In the genomic region with DNA sequence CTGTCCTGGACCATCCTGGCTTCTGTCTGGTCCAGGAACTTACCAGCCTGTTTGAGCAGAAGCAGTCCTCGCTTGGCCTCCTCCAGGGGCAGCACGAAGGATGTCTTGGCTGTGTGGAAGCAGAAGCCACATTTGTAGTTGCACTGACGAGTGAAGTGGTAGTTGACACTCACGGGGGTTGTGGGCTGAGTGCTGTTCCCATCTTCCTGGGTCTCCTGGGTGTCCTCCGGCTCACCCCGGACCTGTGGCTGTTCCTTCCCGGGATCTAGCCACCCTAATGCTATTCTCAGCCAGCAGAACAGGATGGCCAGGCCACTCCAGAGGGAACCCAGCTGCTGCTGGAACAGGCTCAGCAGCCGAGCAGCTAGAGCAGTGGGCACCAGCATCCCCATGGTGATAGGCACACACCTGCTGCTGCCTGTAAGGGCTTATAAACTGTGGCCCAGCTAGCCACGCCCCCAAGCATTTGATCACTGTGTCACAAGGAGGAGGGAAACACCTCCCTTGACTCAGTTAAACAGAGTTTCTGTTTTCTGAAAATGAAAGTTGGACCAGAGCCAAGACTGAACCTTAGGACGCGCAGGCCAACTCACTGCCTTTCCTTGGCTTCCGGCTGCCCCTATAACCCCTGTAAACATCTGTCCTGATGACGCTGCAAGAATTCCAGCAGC, we compare ENCODE assay signal across 8 mouse cellular contexts. TPM values are rescaled to one million over a fixed set of nuclear protein-coding genes. Genes with fewer than 3 reads are reported as not detected.
DNase-seq lines count a peak whose midpoint lies in the region; TF ChIP-seq lines count a peak whose summit lies in the region.

Gene Rsad2, minus strand, starts transcription at position 425 of the 671 bp plus-strand sequence.

- H3K27ac ChIP-seq in ES-E14 (ENCODE audit: insufficient read depth, low read depth, low read length, poor library complexity, severe bottlenecking): no peak within 1 kb of the TSS
- peak within 1 kb of the TSS; percentile 67 for H3K27ac ChIP-seq in heart, adult 2 months
- H3K27ac ChIP-seq in kidney, adult 2 months (ENCODE audit: insufficient read depth, low read depth, low read length): peak within 1 kb of the TSS; percentile 69

- peaks cover 0 to 7% of the 10 kb centered on the region in 2 experiments; a peak in 2 of 4 replicates for H3K4me1 ChIP-seq in ES-E14 (ENCODE audit: control insufficient read depth in 2 of 2, insufficient read depth in 2 of 2, low read length in 2 of 2, poor library complexity in 1 of 2)
- peaks cover 23% of the 10 kb centered on the region for H3K4me1 ChIP-seq in heart, adult 2 months (ENCODE audit: control insufficient read depth, insufficient read depth, low read length)
- H3K4me1 ChIP-seq in kidney, adult 2 months (ENCODE audit: control insufficient read depth, insufficient read depth, low read length): peaks cover 3% of the 10 kb centered on the region; the same call in 1 of the 2 replicates
- peaks cover 10% of the 10 kb centered on the region for H3K4me1 ChIP-seq in lung, adult 2 months (ENCODE audit: control insufficient read depth, insufficient read depth, low read length)

- no peaks in the 10 kb centered on the region for H3K36me3 ChIP-seq in ES-E14 (ENCODE audit: control insufficient read depth, insufficient read depth, low read length, poor library complexity, severe bottlenecking)
- peaks cover 12% of the 10 kb centered on the region for H3K36me3 ChIP-seq in heart, adult 2 months (ENCODE audit: control insufficient read depth, insufficient read depth, low read length)
- H3K36me3 ChIP-seq in kidney, adult 2 months (ENCODE audit: control insufficient read depth, insufficient read depth, low read length): no peaks in the 10 kb centered on the region

- H3K9ac ChIP-seq in ES-E14 (ENCODE audit: insufficient read depth, low read depth, low read length, poor library complexity, severe bottlenecking): no peak within 1 kb of the TSS
- H3K9ac ChIP-seq in heart, adult 2 months (ENCODE audit: low read depth, low read length): peak within 1 kb of the TSS; percentile 76

- DNase-seq in 3134 (ENCODE audit: extremely low read depth, insufficient read length, low spot score) (peak; percentile 11), ES-E14 (ENCODE audit: low read depth, low spot score) (peak; percentile 4)
- DNase-seq in embryo, embryonic 11 days: peak; percentile 59
- peak; percentile 76 to 83 for DNase-seq in heart, adult 2 months
- DNase-seq in kidney, adult 2 months: peak; percentile 93
- DNase-seq in lung, adult 2 months: peak; percentile 58
- DNase-seq in retina, embryonic 14.5 days (ENCODE audit: low spot score): peak; percentile 15
- DNase-seq in layer of hippocampus, adult 9-10 months (ENCODE audit: low spot score): no peak

- H3K4me3 ChIP-seq in ES-E14 (ENCODE audit: insufficient read depth in 1 of 2, low read depth in 1 of 2, low read length in 2 of 2, poor library complexity in 1 of 2, severe bottlenecking in 1 of 2): no peak within 1 kb of the TSS
- H3K4me3 ChIP-seq in heart, adult 2 months: peak within 1 kb of the TSS; percentile 35
- H3K4me3 ChIP-seq in kidney, adult 2 months (ENCODE audit: insufficient read depth, low read depth, low read length): peak within 1 kb of the TSS; percentile 70
- peak within 1 kb of the TSS; percentile 29 for H3K4me3 ChIP-seq in lung, adult 2 months (replicated peaks; ENCODE audit: extremely low read depth, low read depth, low read length)

- in situ Hi-C loops in ES-E14 (cut with MboI; ENCODE audit: low sequenced_read_pairs in 2 of 2, unreplicated experiment in 2 of 2): no loop called here

- no peaks in the 10 kb centered on the region for H3K79me2 ChIP-seq in heart, adult 2 months (replicated peaks; ENCODE audit: control insufficient read depth, insufficient read depth, low read length)

- H3K27me3 ChIP-seq in heart, adult 2 months (ENCODE audit: control insufficient read depth, insufficient read depth, low read length): no peaks in the 10 kb centered on the region
- H3K27me3 ChIP-seq in kidney, adult 2 months (replicated peaks; ENCODE audit: control insufficient read depth, insufficient read depth, low read length): no peaks in the 10 kb centered on the region

- TF ChIP-seq POLR2A in heart, adult 2 months (IDR thresholded peaks at IDR 0.05; ENCODE audit: insufficient read depth, low read depth, low read length): peak; percentile 85
- TF ChIP-seq POLR2A in kidney, adult 2 months (IDR thresholded peaks at IDR 0.05; ENCODE audit: low read depth, low read length): peak; percentile 74
- no peak for TF ChIP-seq POLR2A in lung, adult 2 months (IDR thresholded peaks at IDR 0.05; ENCODE audit: borderline replicate concordance, extremely low read depth, low read depth, low read length)

- intact Hi-C loops in heart, adult 2 months (cut with DNase I): loop anchor here (5.0 kb wide), 1 partner anchor 99 kb away; no protein-coding TSS in a partner anchor

- 28% methylated on average over 13 of the region's 13 CpGs for WGBS in heart, adult 2 months
- 27% methylated on average over 13 of the region's 13 CpGs for WGBS in kidney, adult 2 months
- WGBS in lung, adult 2 months: 14% methylated on average over 13 of the region's 13 CpGs

- TF ChIP-seq CTCF in heart, adult 2 months (IDR thresholded peaks at IDR 0.05): no peak
- TF ChIP-seq CTCF in kidney, adult 2 months (conservative IDR thresholded peaks at IDR 0.05; ENCODE audit: insufficient read depth, insufficient read length, low read depth, low read length): no peak
- no peak for TF ChIP-seq CTCF in lung, adult 2 months (IDR thresholded peaks at IDR 0.05; ENCODE audit: insufficient read depth, low read length)

- no peaks in the 10 kb centered on the region for H3K9me3 ChIP-seq in ES-E14 (ENCODE audit: control insufficient read depth, insufficient read depth, low read depth, low read length)

- peak; percentile 81 for TF ChIP-seq EP300 in heart, adult 2 months (IDR thresholded peaks at IDR 0.05; ENCODE audit: insufficient read depth, low read depth, low read length)

TF ChIP-seq in ES-E14, 5 proteins besides CTCF, POLR2A, EP300 and RAD21:
- TF ChIP-seq HCFC1 (IDR thresholded peaks at IDR 0.05; ENCODE audit: borderline replicate concordance, insufficient read depth, low read length): no peak
- TF ChIP-seq ZNF384 (IDR thresholded peaks at IDR 0.05; ENCODE audit: low read depth, low read length): no peak
- no peak for TF ChIP-seq ZC3H11A (IDR thresholded peaks at IDR 0.05; ENCODE audit: borderline replicate concordance, low read depth, low read length)
- no peak for TF ChIP-seq MAFK (IDR thresholded peaks at IDR 0.05; ENCODE audit: insufficient read depth, low read depth, low read length)
- TF ChIP-seq CHD2 (IDR thresholded peaks at IDR 0.05; ENCODE audit: low read depth, low read length): no peak

RNA-seq across cellular contexts. Expression of gene Rsad2, which starts in this region (rescaled TPM):
- 0.05 and 0.27 TPM in 2 replicates for total RNA-seq in ES-E14 (2012; rRNA removed)
- 10 to 100 TPM in 1 of 2 experiments, 1 to 10 TPM in 1; 7.4 to 14.4 TPM for total RNA-seq in heart, adult 2 months (2021)
- 6.9 and 8.2 TPM in 2 replicates for polyA plus RNA-seq in heart, adult 2 months (2012; rRNA removed)
- 17.6 and 19.8 TPM in 2 replicates for polyA plus RNA-seq in kidney, adult 2 months (2012; rRNA removed)
- 1.4 and 1.8 TPM in 2 replicates for polyA plus RNA-seq in lung, adult 2 months (2012; rRNA removed)

Comparison
In these comparisons a context has a peak if more than half of its experiments do, and no peak if none do; other contexts are left out.
1. Peak in DNase-seq in ES-E14; RNA of the gene not detected or under 1 TPM.
2. H3K4me3 ChIP-seq: peak in heart, adult 2 months (single experiment), kidney, adult 2 months (single experiment) and lung, adult 2 months (single experiment); none in ES-E14 (0 of 2).